Mouse (Mus musculus): ENCODE data around the gene Cnpy1. TPM values are rescaled to one million over a fixed set of nuclear protein-coding genes. Genes with fewer than 3 reads are reported as not detected.

Gene Cnpy1
- not detected in 2 replicates for polyA plus RNA-seq (2012; ENCODE audit: insufficient read depth, insufficient read length, missing spikeins)

DNA sequence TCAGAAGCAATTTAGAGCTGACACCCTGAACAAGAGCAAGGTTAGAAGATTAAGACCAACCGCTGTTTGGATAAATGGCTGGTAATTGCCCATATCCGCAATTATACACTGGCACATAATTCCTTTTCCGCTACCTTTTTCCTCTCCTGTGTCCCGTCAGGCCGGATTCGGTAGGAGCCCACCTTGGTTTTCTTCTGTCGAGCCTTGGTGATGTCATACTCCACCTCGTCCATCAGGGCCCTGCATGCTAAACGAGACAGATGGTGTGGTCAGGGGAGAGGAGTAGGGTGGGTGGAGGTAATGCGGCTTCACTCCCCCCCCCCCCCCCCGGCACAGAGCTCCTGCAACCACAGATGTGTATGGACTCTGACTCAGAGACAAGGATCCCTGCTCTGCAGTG lies at the start of gene Cnpy1:
Cnpy1 (minus strand) TSS at position 233 of the 400 bp plus-strand sequence.
- no peak within 1 kb of the TSS for H3K4me3 ChIP-seq (ENCODE audit: insufficient read depth, low read depth, low read length)
- H3K27ac ChIP-seq (replicated peaks; ENCODE audit: low read depth, low read length): no peak within 1 kb of the TSS
- no peaks in the 10 kb centered on the region for H3K4me1 ChIP-seq (ENCODE audit: control insufficient read depth, insufficient read depth, insufficient read length, low read length)

DNA sequence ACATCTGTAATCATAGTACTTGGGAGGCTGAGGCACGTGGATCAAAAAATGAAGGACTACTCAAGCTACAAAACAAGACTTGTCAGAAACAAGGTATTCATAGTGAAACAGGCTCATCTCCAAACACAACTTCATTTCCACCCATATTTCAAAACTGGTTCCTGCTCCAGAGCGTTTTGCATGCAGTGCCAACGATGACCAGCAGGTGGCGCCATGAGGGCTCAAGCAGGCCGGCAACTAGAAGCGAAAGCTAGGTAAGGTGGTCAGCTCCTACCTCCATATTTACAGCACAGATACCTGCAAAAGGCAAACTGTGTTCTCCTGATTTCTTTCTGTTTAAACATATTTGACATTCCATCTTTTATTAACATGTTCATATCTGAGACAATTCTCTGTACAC lies 48.4 kb upstream of the Cnpy1 start:
- Histone ChIP-seq H3K27ac (replicated peaks; ENCODE audit: low read depth, low read length) (no peak overlapping the region), H3K4me1 (ENCODE audit: control insufficient read depth, insufficient read depth, insufficient read length, low read length) (no peaks in the 10 kb centered on the region), H3K4me3 (ENCODE audit: insufficient read depth, low read depth, low read length) (no peak overlapping the region)

DNA sequence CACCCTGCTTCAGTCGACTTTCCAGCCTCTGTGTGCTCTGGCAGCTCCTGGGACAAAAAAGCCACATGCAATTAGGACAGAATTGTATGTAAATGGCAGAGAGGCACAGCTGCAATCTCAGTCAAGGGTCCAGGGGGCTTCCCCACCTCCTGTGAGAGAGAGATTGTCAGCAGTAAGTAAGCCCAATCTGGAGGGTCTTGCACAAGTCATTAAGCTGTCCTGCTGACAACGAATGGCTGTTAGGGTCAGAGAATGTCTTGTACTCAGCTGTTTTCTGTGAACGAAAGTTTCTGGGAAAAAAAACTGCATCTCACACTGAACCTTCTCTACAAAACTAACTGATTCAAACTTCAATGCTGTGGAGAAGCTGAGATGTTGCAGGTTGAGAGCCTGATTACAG lies 46.7 kb upstream of the Cnpy1 start:
- H3K27ac ChIP-seq (replicated peaks; ENCODE audit: low read depth, low read length): no peak overlapping the region
- H3K4me3 ChIP-seq (ENCODE audit: insufficient read depth, low read depth, low read length): no peak overlapping the region
- no peaks in the 10 kb centered on the region for H3K4me1 ChIP-seq (ENCODE audit: control insufficient read depth, insufficient read depth, insufficient read length, low read length)

DNA sequence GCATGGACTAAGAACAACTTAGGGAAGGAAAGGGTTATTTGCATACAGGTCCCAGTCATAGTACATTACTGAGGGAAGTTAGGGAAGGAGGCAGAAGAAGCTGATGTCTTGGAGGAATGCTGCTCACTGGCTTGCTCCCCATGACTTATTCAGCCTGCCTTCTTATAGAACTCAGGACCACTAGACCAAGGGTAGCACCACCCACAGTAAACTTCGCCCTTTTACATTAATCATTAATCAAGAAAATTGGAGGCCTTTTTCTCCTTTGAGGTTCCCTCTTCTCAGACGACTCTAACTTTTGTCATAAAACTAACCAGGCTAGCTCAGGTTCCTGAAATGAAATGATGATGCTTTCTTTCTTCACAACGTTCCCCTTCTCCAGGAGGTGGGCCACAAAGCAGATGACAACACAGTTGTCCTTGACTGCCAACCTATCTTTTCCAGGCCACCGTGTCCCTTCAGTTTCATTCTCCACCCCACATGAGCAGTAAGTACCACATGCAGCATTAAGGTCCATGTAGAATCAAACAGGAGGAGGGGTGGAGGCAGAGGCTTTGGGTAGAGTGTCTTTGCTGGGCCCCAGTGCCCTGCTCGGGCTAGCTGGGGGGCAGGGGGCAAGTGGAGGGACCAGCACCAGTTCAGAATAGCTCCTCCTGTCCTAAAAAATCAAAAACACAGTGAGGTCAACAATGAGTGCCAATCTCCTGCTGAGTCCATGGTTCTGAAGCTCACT lies 45.7 kb upstream of the Cnpy1 start:
- no peaks in the 10 kb centered on the region for H3K4me1 ChIP-seq (ENCODE audit: control insufficient read depth, insufficient read depth, insufficient read length, low read length)
- no peak overlapping the region for H3K4me3 ChIP-seq (ENCODE audit: insufficient read depth, low read depth, low read length)
- no peak overlapping the region for H3K27ac ChIP-seq (replicated peaks; ENCODE audit: low read depth, low read length)

GRCm38 (mm10) chr5:28290630-28291029 lies 45.0 kb upstream of the Cnpy1 start:
- H3K4me1 ChIP-seq (ENCODE audit: control insufficient read depth, insufficient read depth, insufficient read length, low read length): no peaks in the 10 kb centered on the region
- H3K4me3 ChIP-seq (ENCODE audit: insufficient read depth, low read depth, low read length): no peak overlapping the region
- no peak overlapping the region for H3K27ac ChIP-seq (replicated peaks; ENCODE audit: low read depth, low read length)

DNA sequence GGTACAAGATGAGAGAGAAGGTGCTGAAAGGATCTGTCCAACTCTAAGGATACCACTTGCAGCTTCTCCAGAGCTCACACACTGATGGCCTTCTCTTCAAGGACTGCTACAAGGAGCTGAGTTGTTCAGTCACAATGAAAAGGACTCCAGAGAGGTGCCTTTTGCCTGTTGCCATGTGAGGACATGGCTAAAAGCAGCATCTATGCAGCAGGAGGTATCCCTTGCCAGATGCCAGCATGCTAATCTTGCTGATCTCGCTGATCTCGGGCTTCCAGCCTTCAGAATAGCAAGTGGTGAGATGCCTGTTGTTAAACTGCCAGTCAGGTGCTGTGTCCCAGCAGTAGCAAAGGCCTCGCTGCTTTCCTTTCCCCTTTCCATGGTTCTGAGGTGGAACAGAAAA lies 43.5 kb upstream of the Cnpy1 start:
- H3K4me1 ChIP-seq (ENCODE audit: control insufficient read depth, insufficient read depth, insufficient read length, low read length): no peaks in the 10 kb centered on the region
- H3K4me3 ChIP-seq (ENCODE audit: insufficient read depth, low read depth, low read length): no peak overlapping the region
- no peak overlapping the region for H3K27ac ChIP-seq (replicated peaks; ENCODE audit: low read depth, low read length)

DNA sequence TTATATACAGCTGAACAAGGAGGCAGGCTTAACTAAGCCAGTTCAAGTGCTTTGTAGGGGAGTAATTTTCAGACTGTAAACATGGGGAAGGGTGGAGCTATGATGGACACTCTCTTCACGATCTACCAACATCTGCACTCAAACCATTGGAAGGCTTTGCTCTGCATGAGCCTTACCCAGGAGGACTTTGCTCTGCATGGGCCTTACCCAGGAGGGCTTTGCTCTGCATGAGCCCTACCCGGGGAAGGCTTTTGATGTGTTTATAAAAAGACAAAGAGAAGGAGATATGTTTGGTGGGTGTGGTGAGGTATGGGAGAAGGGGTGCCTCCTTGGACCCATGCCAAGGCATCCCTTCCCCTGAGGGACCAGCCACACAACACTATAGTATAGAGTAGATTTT lies 31.7 kb upstream of the Cnpy1 start:
- Histone ChIP-seq H3K4me1 (ENCODE audit: control insufficient read depth, insufficient read depth, insufficient read length, low read length) (no peaks in the 10 kb centered on the region), H3K27ac (replicated peaks; ENCODE audit: low read depth, low read length) (no peak overlapping the region)

GRCm38 (mm10) chr5:28272836-28273235 lies 27.2 kb upstream of the Cnpy1 start:
- no peaks in the 10 kb centered on the region for H3K4me1 ChIP-seq (ENCODE audit: control insufficient read depth, insufficient read depth, insufficient read length, low read length)
- H3K27ac ChIP-seq (replicated peaks; ENCODE audit: low read depth, low read length): no peak overlapping the region
- H3K4me3 ChIP-seq (ENCODE audit: insufficient read depth, low read depth, low read length): no peak overlapping the region

More for the DNA sequence above, 31.7 kb upstream of the Cnpy1 start:
- no peak overlapping the region for H3K4me3 ChIP-seq (ENCODE audit: insufficient read depth, low read depth, low read length)

DNA sequence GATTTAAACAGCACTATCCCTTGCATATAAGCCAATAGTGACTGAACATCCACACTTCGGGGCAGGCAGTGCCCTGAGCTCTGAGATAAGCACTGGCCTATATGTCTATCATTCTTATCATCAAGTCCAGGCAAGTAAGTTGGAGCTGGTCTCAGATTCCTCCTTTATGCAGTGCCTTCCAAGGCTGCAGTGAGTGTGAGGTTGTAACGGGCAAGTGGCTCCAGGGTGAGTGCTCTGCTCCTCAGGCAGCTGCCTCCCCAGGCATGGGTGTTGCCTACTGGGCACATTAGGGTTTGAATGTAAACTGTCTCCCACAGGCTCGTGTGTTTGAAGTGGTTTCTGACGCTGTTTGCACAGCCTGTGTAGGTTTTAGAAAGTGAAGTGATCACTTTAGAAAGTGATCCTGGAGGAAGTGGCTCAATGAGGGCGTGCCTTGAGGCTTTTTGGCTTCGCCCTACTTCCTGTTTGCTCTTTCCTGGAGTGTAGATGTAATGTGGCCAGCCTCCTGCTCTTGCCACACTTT lies 23.9 kb upstream of the Cnpy1 start:
- Histone ChIP-seq H3K27ac (replicated peaks; ENCODE audit: low read depth, low read length) (no peak overlapping the region), H3K4me1 (ENCODE audit: control insufficient read depth, insufficient read depth, insufficient read length, low read length) (no peaks in the 10 kb centered on the region), H3K4me3 (ENCODE audit: insufficient read depth, low read depth, low read length) (no peak overlapping the region)

DNA sequence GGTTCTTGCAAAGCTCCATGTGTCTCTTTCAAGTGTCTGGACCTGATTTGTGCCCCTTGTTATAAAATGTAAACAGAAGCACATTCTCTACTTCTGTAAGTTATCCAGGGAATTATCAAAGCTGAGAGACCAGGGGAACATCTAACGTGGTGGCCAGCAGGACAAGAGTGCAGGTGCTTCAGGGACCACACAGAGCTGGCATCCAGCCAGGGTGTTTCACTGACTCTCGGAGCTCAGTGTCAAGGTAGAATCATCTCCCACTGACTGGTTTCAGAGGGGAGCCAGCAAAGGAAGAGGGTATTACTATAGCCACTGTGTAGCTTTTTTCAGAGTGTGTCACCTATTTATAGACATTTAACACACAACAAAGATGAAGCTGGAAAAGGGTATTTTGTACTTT lies 22.0 kb upstream of the Cnpy1 start:
- H3K4me1 ChIP-seq (ENCODE audit: control insufficient read depth, insufficient read depth, insufficient read length, low read length): no peaks in the 10 kb centered on the region
- H3K4me3 ChIP-seq (ENCODE audit: insufficient read depth, low read depth, low read length): no peak overlapping the region
- no peak overlapping the region for H3K27ac ChIP-seq (replicated peaks; ENCODE audit: low read depth, low read length)

DNA sequence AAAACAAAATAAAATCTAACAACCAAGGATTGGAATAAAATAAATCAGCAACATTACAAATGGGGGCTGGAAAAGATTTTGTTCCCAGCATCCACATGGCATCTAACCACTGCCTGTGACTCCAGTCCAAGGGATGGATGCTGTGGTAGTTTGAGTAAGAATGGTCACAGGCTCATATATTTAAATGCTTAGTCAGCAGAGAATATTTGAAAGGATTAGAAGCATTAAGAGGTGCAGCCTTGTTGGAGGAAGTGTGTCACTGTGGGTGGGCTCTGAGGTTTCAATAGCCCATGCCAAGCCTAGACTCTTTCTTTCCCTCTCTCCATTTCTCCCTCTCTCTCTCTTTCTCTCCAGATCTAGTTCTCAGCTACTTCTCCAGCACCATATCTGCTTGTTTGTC lies 20.0 kb upstream of the Cnpy1 start:
- Histone ChIP-seq H3K27ac (replicated peaks; ENCODE audit: low read depth, low read length) (no peak overlapping the region), H3K4me1 (ENCODE audit: control insufficient read depth, insufficient read depth, insufficient read length, low read length) (no peaks in the 10 kb centered on the region), H3K4me3 (ENCODE audit: insufficient read depth, low read depth, low read length) (no peak overlapping the region)

GRCm38 (mm10) chr5:28263852-28264251 lies 18.2 kb upstream of the Cnpy1 start:
- H3K27ac ChIP-seq (replicated peaks; ENCODE audit: low read depth, low read length): no peak overlapping the region
- no peaks in the 10 kb centered on the region for H3K4me1 ChIP-seq (ENCODE audit: control insufficient read depth, insufficient read depth, insufficient read length, low read length)
- no peak overlapping the region for H3K4me3 ChIP-seq (ENCODE audit: insufficient read depth, low read depth, low read length)

- Histone ChIP-seq H3K4me1 (ENCODE audit: control insufficient read depth, insufficient read depth, insufficient read length, low read length) (no peaks in the 10 kb centered on the region), H3K27ac (replicated peaks; ENCODE audit: low read depth, low read length) (no peak overlapping the region), H3K4me3 (ENCODE audit: insufficient read depth, low read depth, low read length) (no peak overlapping the region)
Measured at GRCm38 (mm10) chr5:28262070-28262469, 16.5 kb upstream of the Cnpy1 start.

DNA sequence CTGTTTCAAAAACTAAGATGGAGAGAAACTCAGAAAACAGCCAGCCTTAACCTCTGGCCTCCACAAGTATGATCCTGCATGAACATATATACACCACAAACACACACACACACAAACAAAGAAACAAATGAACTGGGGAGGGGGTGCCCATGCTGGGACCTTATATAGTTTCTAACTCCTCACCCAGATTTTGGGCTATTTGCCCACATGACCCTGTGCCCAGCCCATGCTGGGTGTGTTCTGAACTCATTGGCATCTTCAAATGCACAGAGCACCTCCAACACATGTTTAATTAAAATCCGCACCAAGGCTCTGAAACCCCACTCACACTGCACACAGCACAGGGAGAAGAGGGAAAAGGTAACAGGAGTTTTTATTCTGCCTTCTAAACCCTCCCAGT lies 14.3 kb upstream of the Cnpy1 start:
- no peaks in the 10 kb centered on the region for H3K4me1 ChIP-seq (ENCODE audit: control insufficient read depth, insufficient read depth, insufficient read length, low read length)
- no peak overlapping the region for H3K27ac ChIP-seq (replicated peaks; ENCODE audit: low read depth, low read length)
- H3K4me3 ChIP-seq (ENCODE audit: insufficient read depth, low read depth, low read length): no peak overlapping the region

GRCm38 (mm10) chr5:28259385-28259784 lies 13.8 kb upstream of the Cnpy1 start:
- Histone ChIP-seq H3K4me1 (ENCODE audit: control insufficient read depth, insufficient read depth, insufficient read length, low read length) (no peaks in the 10 kb centered on the region), H3K4me3 (ENCODE audit: insufficient read depth, low read depth, low read length) (no peak overlapping the region), H3K27ac (replicated peaks; ENCODE audit: low read depth, low read length) (no peak overlapping the region)

DNA sequence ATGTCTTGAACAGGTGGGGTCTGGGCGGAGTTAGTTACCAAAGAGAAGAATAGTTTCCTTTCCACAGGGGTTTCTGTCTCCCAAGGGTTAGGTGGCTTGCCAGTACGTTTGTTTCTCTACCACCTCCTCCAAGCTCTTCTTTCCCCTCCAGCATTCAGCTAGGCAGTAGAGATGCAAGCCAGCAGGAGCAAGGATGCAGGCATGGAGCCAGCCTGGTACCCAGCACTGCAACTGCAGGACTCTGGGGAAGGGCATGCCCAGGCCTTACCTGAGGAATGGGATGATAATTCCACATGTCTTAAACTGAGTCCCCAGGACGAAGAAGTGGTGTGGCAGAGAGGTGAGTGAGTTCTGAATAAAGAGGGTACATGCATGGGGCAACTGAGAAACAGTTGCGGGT lies 12.2 kb upstream of the Cnpy1 start:
- Histone ChIP-seq H3K4me1 (ENCODE audit: control insufficient read depth, insufficient read depth, insufficient read length, low read length) (no peaks in the 10 kb centered on the region), H3K27ac (replicated peaks; ENCODE audit: low read depth, low read length) (no peak overlapping the region), H3K4me3 (ENCODE audit: insufficient read depth, low read depth, low read length) (no peak overlapping the region)
